Mouse (Mus musculus): ENCODE measurements around the gene Safb. TPM values are rescaled to one million over a fixed set of nuclear protein-coding genes. Genes with fewer than 3 reads are reported as not detected.

The Safb gene
- polyA plus RNA-seq (2016; fragmentation: Nextera tagmentation; extraction: Ambion mirVana) = 160 and 172 TPM in 2 replicates

- Histone ChIP-seq H3K36me3 (replicated peaks) (peaks cover 74% of the 10 kb centered on the region), H3K27me3 (ENCODE audit: poor library complexity, severe bottlenecking) (no peaks in the 10 kb centered on the region), H3K9me3 (no peaks in the 10 kb centered on the region), H3K27ac (peak within 1 kb of the TSS; percentile 97), H3K4me3 (peak within 1 kb of the TSS; percentile 81), H3K4me1 (peaks cover 52% of the 10 kb centered on the region)
- WGBS = under 1% methylated on average over 82 of the region's 101 CpGs
- peak; percentile 98 for DNase-seq (ENCODE audit: extremely low spot score, low spot score)
Observed at GRCm38 (mm10) chr17:56584257-56585130, at the start of gene Safb, which contains the start of gene Safb2. Safb (plus strand) TSS chr17:56584825. Safb2 (minus strand) TSS chr17:56584585.

- H3K4me3 ChIP-seq = no peak overlapping the region
- H3K36me3 ChIP-seq (replicated peaks) = no peaks in the 10 kb centered on the region
- no peaks in the 10 kb centered on the region for H3K9me3 ChIP-seq
- H3K27me3 ChIP-seq (ENCODE audit: poor library complexity, severe bottlenecking) = no peaks in the 10 kb centered on the region
- H3K27ac ChIP-seq = peak overlapping the region; percentile 73
- 62% methylated on average over 14 of the region's 14 CpGs for WGBS
- DNase-seq (ENCODE audit: extremely low spot score, low spot score) = no peak
- H3K4me1 ChIP-seq = peaks cover 51% of the 10 kb centered on the region
Observed at GRCm38 (mm10) chr17:56536192-56536591, 48.4 kb upstream of the Safb start.

- H3K36me3 ChIP-seq (replicated peaks) = no peaks in the 10 kb centered on the region
- H3K9me3 ChIP-seq = no peaks in the 10 kb centered on the region
- WGBS = 66% methylated on average over 3 of the region's 3 CpGs
- DNase-seq (ENCODE audit: extremely low spot score, low spot score) = no peak
- peak overlapping the region; percentile 73 for H3K27ac ChIP-seq
- peaks cover 52% of the 10 kb centered on the region for H3K4me1 ChIP-seq
- no peak overlapping the region for H3K4me3 ChIP-seq
- no peaks in the 10 kb centered on the region for H3K27me3 ChIP-seq (ENCODE audit: poor library complexity, severe bottlenecking)
Observed at GRCm38 (mm10) chr17:56536874-56537273, 47.8 kb upstream of the Safb start.

GRCm38 (mm10) chr17:56537912-56538311 lies 46.7 kb upstream of the Safb start:
- Histone ChIP-seq H3K27me3 (ENCODE audit: poor library complexity, severe bottlenecking) (no peaks in the 10 kb centered on the region), H3K4me3 (no peak overlapping the region), H3K9me3 (no peaks in the 10 kb centered on the region), H3K4me1 (peaks cover 63% of the 10 kb centered on the region), H3K36me3 (replicated peaks) (no peaks in the 10 kb centered on the region), H3K27ac (peak overlapping the region; percentile 78)
- WGBS = 14% methylated on average over 8 of the region's 8 CpGs
- peak; percentile 59 for DNase-seq (ENCODE audit: extremely low spot score, low spot score)

GRCm38 (mm10) chr17:56540562-56540975 lies 44.1 kb upstream of the Safb start:
- H3K9me3 ChIP-seq = no peaks in the 10 kb centered on the region
- DNase-seq (ENCODE audit: extremely low spot score, low spot score) = no peak
- 58% methylated on average over 6 of the region's 6 CpGs for WGBS
- H3K4me3 ChIP-seq = no peak overlapping the region
- peak overlapping the region; percentile 54 for H3K27ac ChIP-seq
- H3K4me1 ChIP-seq = peaks cover 83% of the 10 kb centered on the region
- H3K36me3 ChIP-seq (replicated peaks) = no peaks in the 10 kb centered on the region
- H3K27me3 ChIP-seq (ENCODE audit: poor library complexity, severe bottlenecking) = no peaks in the 10 kb centered on the region

GRCm38 (mm10) chr17:56542736-56543135 lies 41.9 kb upstream of the Safb start:
- Histone ChIP-seq H3K9me3 (no peaks in the 10 kb centered on the region), H3K4me3 (no peak overlapping the region), H3K27ac (peak overlapping the region; percentile 68), H3K27me3 (ENCODE audit: poor library complexity, severe bottlenecking) (no peaks in the 10 kb centered on the region), H3K36me3 (replicated peaks) (no peaks in the 10 kb centered on the region), H3K4me1 (peaks cover 76% of the 10 kb centered on the region)
- 45% methylated on average over 8 of the region's 8 CpGs for WGBS
- no peak for DNase-seq (ENCODE audit: extremely low spot score, low spot score)

- H3K9me3 ChIP-seq = no peaks in the 10 kb centered on the region
- H3K4me1 ChIP-seq = peaks cover 74% of the 10 kb centered on the region
- H3K27me3 ChIP-seq (ENCODE audit: poor library complexity, severe bottlenecking) = no peaks in the 10 kb centered on the region
- DNase-seq (ENCODE audit: extremely low spot score, low spot score) = no peak
- no peak overlapping the region for H3K4me3 ChIP-seq
- peak overlapping the region; percentile 36; the same call in 1 of the 2 replicates for H3K27ac ChIP-seq
- H3K36me3 ChIP-seq (replicated peaks) = no peaks in the 10 kb centered on the region
- WGBS = 81% methylated on average over 3 of the region's 3 CpGs
Observed at GRCm38 (mm10) chr17:56543684-56544224, 40.9 kb upstream of the Safb start.

GRCm38 (mm10) chr17:56544699-56545387 lies 39.8 kb upstream of the Safb start:
- DNase-seq (ENCODE audit: extremely low spot score, low spot score) = no peak
- WGBS = 82% methylated on average over 7 of the region's 7 CpGs

GRCm38 (mm10) chr17:56545945-56546344 lies 38.7 kb upstream of the Safb start:
- WGBS = 71% methylated on average over 1 of the region's 1 CpGs
- H3K36me3 ChIP-seq (replicated peaks) = no peaks in the 10 kb centered on the region
- no peak overlapping the region for H3K4me3 ChIP-seq
- H3K4me1 ChIP-seq = peaks cover 67% of the 10 kb centered on the region
- no peak for DNase-seq (ENCODE audit: extremely low spot score, low spot score)
- no peaks in the 10 kb centered on the region for H3K9me3 ChIP-seq
- H3K27ac ChIP-seq = peak overlapping the region; percentile 17; the same call in 1 of the 2 replicates
- H3K27me3 ChIP-seq (ENCODE audit: poor library complexity, severe bottlenecking) = no peaks in the 10 kb centered on the region

More at GRCm38 (mm10) chr17:56544699-56545387, 39.8 kb upstream of the Safb start:
- H3K4me3 ChIP-seq = no peak overlapping the region
- peaks cover 67% of the 10 kb centered on the region for H3K4me1 ChIP-seq
- H3K27ac ChIP-seq = 0 out of 2 replicates have a peak overlapping the region, but pooled peaks have one; percentile 17
- no peaks in the 10 kb centered on the region for H3K9me3 ChIP-seq
- no peaks in the 10 kb centered on the region for H3K36me3 ChIP-seq (replicated peaks)
- no peaks in the 10 kb centered on the region for H3K27me3 ChIP-seq (ENCODE audit: poor library complexity, severe bottlenecking)

GRCm38 (mm10) chr17:56546576-56546975 lies 38.0 kb upstream of the Safb start:
- no peak overlapping the region for H3K4me3 ChIP-seq
- H3K4me1 ChIP-seq = peaks cover 73% of the 10 kb centered on the region
- H3K36me3 ChIP-seq (replicated peaks) = no peaks in the 10 kb centered on the region
- peak overlapping the region; percentile 58; the same call in 1 of the 2 replicates for H3K27ac ChIP-seq
- DNase-seq (ENCODE audit: extremely low spot score, low spot score) = no peak
- no peaks in the 10 kb centered on the region for H3K27me3 ChIP-seq (ENCODE audit: poor library complexity, severe bottlenecking)
- whole genome bisulfite sequencing = 89% methylated on average over 5 of the region's 5 CpGs
- H3K9me3 ChIP-seq = no peaks in the 10 kb centered on the region

GRCm38 (mm10) chr17:56547116-56547845 lies 37.3 kb upstream of the Safb start:
- Histone ChIP-seq H3K4me1 (peaks cover 75% of the 10 kb centered on the region), H3K27ac (peak overlapping the region; percentile 58; the same call in 1 of the 2 replicates), H3K36me3 (replicated peaks) (no peaks in the 10 kb centered on the region), H3K27me3 (ENCODE audit: poor library complexity, severe bottlenecking) (no peaks in the 10 kb centered on the region), H3K9me3 (no peaks in the 10 kb centered on the region), H3K4me3 (no peak overlapping the region)
- 58% methylated on average over 17 of the region's 17 CpGs for WGBS
- no peak for DNase-seq (ENCODE audit: extremely low spot score, low spot score)

Measured in forebrain, embryonic 10.5 days (tissue).